Mouse (Mus musculus) cerebellum, adult 2 months (tissue): ENCODE data around the gene Hormad2. TPM values are rescaled to one million over a fixed set of nuclear protein-coding genes. Genes with fewer than 3 reads are reported as not detected.

Source experiments
- DNase-seq, 2 experiments: peaks; one replicate each; pipeline ENCODE4 v3.0.0; 2021
- H3K27ac ChIP-seq: fragments of 200-500 bp; 2 replicates; pipeline ENCODE4 v1.5.1; 2012; ENCODE audit warnings: low read length, control low read depth, inconsistent platforms; ENCODE audit not compliant: insufficient read depth
- H3K27me3 ChIP-seq: fragments of 200-500 bp; 2 replicates; pipeline ENCODE4 v1.6.1; 2012; ENCODE audit warnings: inconsistent platforms, mild to moderate bottlenecking, low read length, moderate library complexity; ENCODE audit not compliant: control insufficient read depth, insufficient read depth
- H3K4me1 ChIP-seq: fragments of 200-500 bp; 2 replicates; pipeline ENCODE4 v1.6.1; 2011; ENCODE audit warnings: low read length; ENCODE audit not compliant: control insufficient read depth, insufficient read depth
- H3K4me3 ChIP-seq: fragments of 200-500 bp; replicated peaks from 2 replicates; pipeline ENCODE3; 2011; ENCODE audit warnings: mild to moderate bottlenecking, low read depth, low read length, control low read depth; ENCODE audit not compliant: insufficient read depth
- CTCF ChIP-seq: fragments of 200-500 bp; IDR thresholded peaks from 2 replicates; pipeline ENCODE4 v1.5.1; 2011; ENCODE audit warnings: low read depth, mild to moderate bottlenecking, control low read depth, low read length, moderate library complexity, borderline replicate concordance; ENCODE audit not compliant: insufficient read depth
- POLR2A ChIP-seq: fragments of 200-500 bp; IDR thresholded peaks from 2 replicates; pipeline ENCODE4 v1.6.1; 2011; ENCODE audit warnings: low read length, control low read depth, borderline replicate concordance; ENCODE audit not compliant: insufficient read depth
- WGBS: fragments of 180-500 bp; shearing (Covaris S2); methylation state at CpG from one replicate; pipeline ENCODE4 v1.1.7; 2018; 5-methylcytosine and 5-hydroxymethylcytosine counted together
- polyA plus RNA-seq: library from polyadenylated mRNA; depleted of rRNA; stranded (reverse); fragments of >200 nt; gene quantifications from 2 replicates; pipeline ENCODE4 v1.2.3, GENCODE M21; 2012

The Hormad2 gene
- polyA plus RNA-seq, 1 experiment: 0.05 TPM

- no peaks in the 10 kb centered on the region for H3K27me3 ChIP-seq
- H3K27ac ChIP-seq: no peak overlapping the region
- 68% methylated on average over 2 of the region's 2 CpGs for WGBS
- no peaks in the 10 kb centered on the region for H3K4me1 ChIP-seq
- H3K4me3 ChIP-seq: no peak overlapping the region
- no peak for DNase-seq
- TF ChIP-seq CTCF (no peak), POLR2A (no peak)
Observed at GRCm38 (mm10) chr11:4438211-4438610, 2.7 kb downstream of the Hormad2 start.

DNA sequence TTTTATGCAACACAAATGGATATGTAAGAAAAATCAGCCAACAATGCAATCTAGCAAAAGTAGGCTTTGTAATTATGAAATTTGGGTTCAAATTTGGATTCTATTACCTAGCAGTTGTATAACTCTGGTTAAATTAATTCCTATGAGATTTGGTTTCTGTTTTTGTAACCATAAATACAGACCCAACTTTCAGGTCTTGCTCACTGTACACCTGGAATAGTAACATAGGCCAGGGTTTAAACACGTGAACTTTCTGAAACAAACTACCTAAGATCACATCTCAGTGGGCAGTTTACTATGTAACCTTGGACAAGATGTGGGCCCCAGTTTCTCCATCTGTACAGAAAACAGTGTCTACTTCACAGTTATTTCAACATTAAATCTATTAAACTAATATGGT lies 3.6 kb downstream of the Hormad2 start:
- H3K4me1 ChIP-seq: no peaks in the 10 kb centered on the region
- H3K27ac ChIP-seq: no peak overlapping the region
- H3K4me3 ChIP-seq: no peak overlapping the region
- H3K27me3 ChIP-seq: no peaks in the 10 kb centered on the region
- 98% methylated on average over 1 of the region's 1 CpGs for WGBS
- no peak for DNase-seq
- TF ChIP-seq CTCF: no peak
- no peak for TF ChIP-seq POLR2A

DNA sequence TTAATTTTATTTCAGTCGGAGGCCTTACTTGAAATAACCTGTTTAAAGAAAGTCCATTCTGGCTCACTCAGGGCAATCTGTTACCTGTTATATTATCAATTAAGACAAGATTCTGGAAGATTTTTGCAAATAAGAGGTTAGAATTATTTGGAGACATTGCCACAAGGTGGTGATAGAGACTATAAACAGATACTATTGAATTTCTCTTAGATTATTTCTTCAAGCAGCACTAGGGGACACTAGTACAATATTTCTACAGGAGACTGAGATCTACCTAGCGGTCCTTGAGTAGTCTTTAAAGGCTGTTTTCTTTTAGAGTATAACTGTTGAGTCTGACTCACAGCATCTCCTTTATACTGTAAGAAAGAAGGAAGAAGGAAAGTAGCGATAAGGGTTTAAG lies 4.3 kb downstream of the Hormad2 start:
- H3K4me3 ChIP-seq: no peak overlapping the region
- WGBS: 71% methylated on average over 3 of the region's 3 CpGs
- H3K27me3 ChIP-seq: no peaks in the 10 kb centered on the region
- TF ChIP-seq CTCF (no peak), POLR2A (no peak)
- H3K4me1 ChIP-seq: no peaks in the 10 kb centered on the region
- peak in 1 of 2 experiments; percentile 22 for DNase-seq
- H3K27ac ChIP-seq: no peak overlapping the region

DNA sequence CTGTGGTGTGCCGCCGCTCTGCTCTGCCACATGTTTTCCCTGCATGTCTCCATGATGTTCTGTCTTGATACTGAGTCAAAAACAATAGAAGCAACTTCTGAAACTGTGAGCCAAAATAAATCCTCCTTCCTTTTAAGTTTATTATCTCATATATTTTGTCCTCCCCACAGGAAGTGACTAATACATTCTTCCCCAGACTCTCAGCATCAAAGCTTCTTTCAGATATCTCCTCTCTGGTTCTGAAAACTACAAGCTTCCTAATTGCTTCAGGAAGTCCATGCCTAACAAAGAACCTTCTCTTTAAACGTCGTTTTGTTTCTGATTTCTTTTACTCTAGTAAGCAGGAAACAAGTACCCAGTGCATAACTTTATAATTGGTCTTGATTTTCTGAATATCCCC lies 6.4 kb downstream of the Hormad2 start:
- WGBS: 73% methylated on average over 4 of the region's 4 CpGs
- Histone ChIP-seq H3K4me1 (no peaks in the 10 kb centered on the region), H3K4me3 (no peak overlapping the region), H3K27me3 (no peaks in the 10 kb centered on the region), H3K27ac (no peak overlapping the region)
- no peak for DNase-seq
- no peak for TF ChIP-seq POLR2A
- no peak for TF ChIP-seq CTCF

- no peak for TF ChIP-seq POLR2A
- no peak for TF ChIP-seq CTCF
- Histone ChIP-seq H3K27me3 (no peaks in the 10 kb centered on the region), H3K27ac (no peak overlapping the region), H3K4me3 (no peak overlapping the region), H3K4me1 (no peaks in the 10 kb centered on the region)
- no peak for DNase-seq
- WGBS: 91% methylated on average over 8 of the region's 8 CpGs
Observed at GRCm38 (mm10) chr11:4423818-4424217, 17.1 kb downstream of the Hormad2 start.

- Histone ChIP-seq H3K27me3 (no peaks in the 10 kb centered on the region), H3K27ac (no peak overlapping the region), H3K4me1 (no peaks in the 10 kb centered on the region), H3K4me3 (no peak overlapping the region)
- no peak for TF ChIP-seq CTCF
- no peak for TF ChIP-seq POLR2A
- WGBS: 87% methylated on average over 16 of the region's 16 CpGs
- no peak for DNase-seq
Observed at GRCm38 (mm10) chr11:4422494-4423425, 18.1 kb downstream of the Hormad2 start.

DNA sequence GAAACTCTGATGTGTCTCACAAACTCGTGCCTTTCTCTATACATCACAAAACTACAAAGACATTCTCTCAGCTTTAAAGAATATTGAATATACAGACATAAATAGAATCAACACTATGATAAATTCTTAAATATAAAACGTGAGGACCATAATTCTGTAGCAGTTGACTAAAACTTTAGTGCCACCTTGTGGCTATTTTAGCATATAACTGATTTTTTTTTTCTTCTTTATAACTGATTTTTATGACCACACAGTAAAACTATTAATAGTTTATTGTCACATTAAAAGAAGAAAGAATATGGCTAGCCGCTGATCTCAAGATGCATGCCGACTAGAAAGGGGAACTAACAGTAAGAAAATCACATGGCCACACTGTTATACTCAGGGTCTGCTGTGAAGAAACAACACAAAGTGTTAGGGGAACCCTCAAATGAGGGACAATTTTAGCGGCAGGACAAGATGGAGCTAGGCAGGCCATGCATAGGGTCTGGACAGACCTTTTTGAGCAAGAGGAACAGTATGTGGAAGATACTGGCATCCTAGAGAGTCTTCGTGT lies 18.9 kb downstream of the Hormad2 start:
- TF ChIP-seq CTCF (no peak), POLR2A (no peak)
- Histone ChIP-seq H3K27ac (no peak overlapping the region), H3K4me1 (no peaks in the 10 kb centered on the region), H3K4me3 (no peak overlapping the region), H3K27me3 (no peaks in the 10 kb centered on the region)
- 52% methylated on average over 6 of the region's 6 CpGs for WGBS
- peak in 1 of 2 experiments; percentile 13 for DNase-seq

- 79% methylated on average over 3 of the region's 3 CpGs for WGBS
- Histone ChIP-seq H3K4me3 (no peak overlapping the region), H3K27ac (no peak overlapping the region), H3K4me1 (no peaks in the 10 kb centered on the region), H3K27me3 (no peaks in the 10 kb centered on the region)
- TF ChIP-seq POLR2A (no peak), CTCF (no peak)
- DNase-seq: no peak
Observed at GRCm38 (mm10) chr11:4417986-4418385, 22.9 kb downstream of the Hormad2 start.
